Mouse (Mus musculus) lung, postnatal 4 days (tissue): ENCODE measurements around the gene Tmco4.
"Not testable (repeated sequence)": the region's sequence is repeated elsewhere in the genome, so short reads cannot be mapped to it uniquely, and the experiment has no call there.

Experiments used
- DNase-seq, 2 experiments: peaks; one replicate each; pipeline ENCODE4 v3.0.0; 2021

The Tmco4 gene

GRCm38 (mm10) chr4:138974540-138974939, 1.9 kb downstream of the Tmco4 start:
- DNase-seq, result not testable (repeated sequence)

- no peak for DNase-seq
These were observed 2.5 kb downstream of the Tmco4 start for GRCm38 (mm10) chr4:138975194-138975593.

GRCm38 (mm10) chr4:138976046-138976445, 3.4 kb downstream of the Tmco4 start:
- no peak for DNase-seq

GRCm38 (mm10) chr4:138980021-138980420, 7.3 kb downstream of the Tmco4 start:
- DNase-seq, result no peak

- DNase-seq, result no peak
These were observed 8.2 kb downstream of the Tmco4 start for GRCm38 (mm10) chr4:138980771-138981420.

- DNase-seq, result peak in 1 of 2 experiments; percentile 37
These were observed 10.7 kb downstream of the Tmco4 start for GRCm38 (mm10) chr4:138983422-138983821.

- DNase-seq, result no peak
These were observed 12.1 kb downstream of the Tmco4 start for GRCm38 (mm10) chr4:138984744-138985143.

GRCm38 (mm10) chr4:138986280-138986679, 13.6 kb downstream of the Tmco4 start:
- DNase-seq, result no peak

GRCm38 (mm10) chr4:138994389-138994788, 21.7 kb downstream of the Tmco4 start:
- no peak for DNase-seq

- DNase-seq, result no peak
These were observed 23.7 kb downstream of the Tmco4 start for GRCm38 (mm10) chr4:138996410-138996809.

GRCm38 (mm10) chr4:138997121-138997520, 24.4 kb downstream of the Tmco4 start:
- no peak for DNase-seq

GRCm38 (mm10) chr4:138998611-138999010, 25.9 kb downstream of the Tmco4 start:
- DNase-seq, result no peak

- no peak for DNase-seq
These were observed 28.3 kb downstream of the Tmco4 start for GRCm38 (mm10) chr4:139001026-139001425.

- peak; percentile 32 to 47 for DNase-seq
These were observed 28.7 kb downstream of the Tmco4 start for GRCm38 (mm10) chr4:139001433-139001832.

GRCm38 (mm10) chr4:139004067-139004466, 31.4 kb downstream of the Tmco4 start:
- no peak for DNase-seq

- no peak for DNase-seq
These were observed 32.5 kb downstream of the Tmco4 start for GRCm38 (mm10) chr4:139005214-139005613.

- no peak for DNase-seq
These were observed 34.7 kb downstream of the Tmco4 start for GRCm38 (mm10) chr4:139007353-139007752.

GRCm38 (mm10) chr4:139007981-139008536, 35.4 kb downstream of the Tmco4 start:
- no peak for DNase-seq

- no peak for DNase-seq
These were observed 38.6 kb downstream of the Tmco4 start for GRCm38 (mm10) chr4:139011201-139011702.

- no peak for DNase-seq
These were observed 40.6 kb downstream of the Tmco4 start for GRCm38 (mm10) chr4:139013281-139013680.

- DNase-seq, result no peak
These were observed 42.1 kb downstream of the Tmco4 start for GRCm38 (mm10) chr4:139014793-139015192.

- DNase-seq, result no peak
These were observed 45.7 kb downstream of the Tmco4 start for GRCm38 (mm10) chr4:139018388-139018787.

- DNase-seq, result no peak
These were observed 46.3 kb downstream of the Tmco4 start for GRCm38 (mm10) chr4:139018976-139019375.

- DNase-seq, result no peak
These were observed 46.7 kb downstream of the Tmco4 start for GRCm38 (mm10) chr4:139019413-139019812.

- no peak for DNase-seq
These were observed 47.7 kb downstream of the Tmco4 start for GRCm38 (mm10) chr4:139020385-139020784.
